Mouse (Mus musculus) left cerebral cortex, postnatal 14 days (tissue): ENCODE results near the gene Xpc. TPM values are rescaled to one million over a fixed set of nuclear protein-coding genes. Genes with fewer than 3 reads are reported as not detected.

Experiments
- DNase-seq, 2 experiments: peaks; one replicate each; pipeline ENCODE4 v3.0.0; 2021 to 2022; ENCODE audit warnings: low spot score in 2 of 2, mixed read lengths in 1 of 2
- intact Hi-C: fragments of 180-260 bp; cut with DNase I; formaldehyde crosslinking; loops from one replicate; pipeline ENCODE4 v1.15.1; 2025
- long read RNA-seq, 2 experiments: library from polyadenylated mRNA; stranded (forward); transcript quantifications; one replicate each; pipeline ENCODE4 v2.0.0; 2021
- total RNA-seq, 2 experiments: library from RNA; stranded (reverse); gene quantifications; 2 replicates each; pipeline ENCODE4 v1.2.3; 2021

The Xpc gene
- 10 to 100 TPM; 10.6 TPM for total RNA-seq
- long read RNA-seq, experiment 1, transcript Xpc-201 (16 exons, 3,634 nt), result major isoform, 17 of 24 reads
- long read RNA-seq, experiment 1, partial matches to known transcripts, result 5 of 24 reads
- long read RNA-seq, experiment 1, other reads (novel, unspliced or antisense), result 2 of 24 reads
- long read RNA-seq, experiment 2, transcript Xpc-201 (16 exons, 3,634 nt), result major isoform, 9 of 14 reads
- long read RNA-seq, experiment 2, partial matches to known transcripts, result 2 of 14 reads
- long read RNA-seq, experiment 2, other reads (novel, unspliced or antisense), result 3 of 14 reads

DNA sequence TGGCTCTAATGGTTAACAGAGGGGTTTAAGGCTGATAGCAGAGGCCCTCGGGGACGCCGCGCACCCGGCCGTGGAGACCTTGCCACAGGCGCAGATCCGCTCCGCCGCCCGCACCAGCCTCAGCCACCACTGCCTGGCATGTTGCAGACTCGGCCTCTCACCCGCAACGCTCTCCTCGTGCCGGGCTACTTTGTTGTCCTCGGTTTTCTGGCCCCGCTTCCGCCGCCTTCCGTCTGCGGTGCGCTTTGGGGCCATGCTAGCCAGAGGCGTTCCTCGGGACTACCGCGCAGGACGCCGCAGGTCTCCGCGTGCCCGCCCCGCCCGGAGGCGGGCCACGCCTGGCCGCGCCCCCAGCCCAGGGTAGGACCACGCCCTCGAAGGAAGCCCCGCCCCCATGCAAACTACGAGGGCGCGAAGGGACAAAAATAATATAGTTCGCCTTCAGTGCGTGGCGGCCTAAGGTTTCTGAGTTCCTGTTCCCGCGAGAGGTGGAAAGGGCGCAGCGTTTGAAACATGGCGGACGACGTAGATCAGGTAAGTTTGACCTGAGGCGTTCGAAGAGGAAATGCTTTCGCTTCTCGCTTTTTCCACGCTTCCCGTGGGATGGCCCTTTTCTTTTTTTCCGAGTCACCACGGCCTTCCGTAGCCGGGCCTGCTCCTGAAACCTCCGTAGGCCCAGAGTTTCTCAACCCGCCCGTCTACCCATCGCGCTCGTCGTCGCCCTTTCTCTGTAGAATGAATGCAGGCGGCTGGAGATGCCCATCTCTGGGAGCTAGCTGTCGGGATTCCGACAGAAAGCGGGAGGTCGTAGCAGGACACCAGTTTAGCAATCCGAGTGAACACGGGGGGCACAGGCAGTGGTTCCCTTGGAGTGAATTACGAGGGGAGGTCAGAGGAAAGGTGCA lies at the start of gene Xpc, which contains the start of gene Lsm3:
Gene Xpc, minus strand, starts transcription at position 344 of the 905 bp plus-strand sequence.
Gene Lsm3, plus strand, starts transcription at position 384 of the 905 bp plus-strand sequence.
- intact Hi-C loops, result no loop called here
- peak; percentile 98 for DNase-seq

DNA sequence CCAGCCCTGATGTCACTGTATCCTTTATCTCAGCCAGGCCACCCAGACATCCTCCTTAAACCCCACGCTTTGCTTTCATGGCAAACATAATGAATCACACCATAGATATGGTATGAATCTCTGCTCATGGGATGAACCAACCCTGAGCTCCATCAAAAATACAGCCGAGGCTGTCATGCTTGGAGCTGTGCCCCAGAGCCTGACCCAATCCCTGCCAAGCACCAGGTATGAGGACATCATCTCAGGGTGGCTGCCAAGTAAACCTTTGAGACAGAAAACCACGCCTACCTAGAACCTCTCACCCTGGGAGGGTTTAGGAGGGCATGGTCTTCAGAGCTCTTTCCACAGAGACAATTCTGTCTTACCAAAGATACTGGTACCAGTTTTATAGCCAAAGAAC lies 47.3 kb upstream of the Xpc start:
- DNase-seq, result no peak
- intact Hi-C loops, result no loop called here

DNA sequence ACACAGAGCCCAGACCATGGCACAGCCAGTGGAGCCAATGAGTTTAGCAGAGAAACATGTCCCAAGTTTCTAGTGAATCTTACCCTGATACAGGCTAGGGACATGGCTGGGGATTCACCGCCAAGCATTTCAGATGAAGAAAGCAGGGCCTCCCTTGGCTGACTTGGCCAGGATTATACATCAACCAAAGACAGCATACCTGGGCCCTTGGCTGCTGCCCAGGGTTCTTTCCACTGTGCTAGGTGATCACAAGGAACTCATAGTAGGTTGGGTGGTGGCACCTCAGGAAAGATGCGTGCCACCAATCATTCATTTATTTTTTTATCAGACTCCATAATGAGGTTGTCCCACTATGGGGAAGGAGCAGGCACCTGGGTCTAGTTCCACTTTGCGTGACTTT lies 44.5 kb upstream of the Xpc start:
- DNase-seq, result no peak
- intact Hi-C loops, result no loop called here

DNA sequence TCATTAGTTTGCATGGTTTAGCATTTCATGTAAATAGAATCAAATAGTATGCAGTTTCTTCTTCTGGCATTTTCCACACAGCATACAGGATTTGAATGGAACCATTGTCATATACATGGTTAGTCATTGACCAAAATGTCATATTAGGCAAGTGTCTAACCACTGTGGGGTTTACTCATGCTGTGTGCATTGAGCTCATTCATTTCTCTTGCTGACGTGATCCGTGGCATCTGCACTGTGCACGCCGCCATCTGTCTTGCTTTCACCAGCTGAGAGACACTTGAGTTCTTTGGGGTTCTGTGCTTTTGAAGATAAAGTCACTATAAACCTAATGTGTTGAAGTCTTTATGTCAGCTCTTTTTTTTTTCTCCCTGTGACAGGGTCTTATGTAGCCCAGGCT lies 43.7 kb upstream of the Xpc start:
- intact Hi-C loops, result no loop called here
- DNase-seq, result peak; percentile 62

DNA sequence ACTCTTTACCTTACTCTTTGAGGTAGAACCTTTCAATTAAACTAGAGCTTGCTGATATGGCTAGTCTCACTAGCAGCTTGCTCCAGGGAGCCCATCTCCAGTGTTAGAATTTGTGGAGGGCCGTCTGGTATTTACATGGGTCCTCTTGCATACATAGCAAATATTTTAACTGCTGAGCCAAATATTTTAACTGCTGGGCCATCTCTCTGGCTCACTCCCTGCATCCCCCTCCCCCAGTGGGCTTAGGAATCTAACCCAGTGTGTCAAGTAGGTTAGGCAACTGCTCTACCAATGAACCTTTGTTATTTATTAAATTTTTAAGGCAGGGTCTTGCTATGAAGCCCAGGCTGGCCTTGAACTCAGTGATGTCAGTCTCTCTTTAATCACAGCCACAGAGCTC lies 42.9 kb upstream of the Xpc start:
- intact Hi-C loops, result no loop called here
- DNase-seq, result no peak

DNA sequence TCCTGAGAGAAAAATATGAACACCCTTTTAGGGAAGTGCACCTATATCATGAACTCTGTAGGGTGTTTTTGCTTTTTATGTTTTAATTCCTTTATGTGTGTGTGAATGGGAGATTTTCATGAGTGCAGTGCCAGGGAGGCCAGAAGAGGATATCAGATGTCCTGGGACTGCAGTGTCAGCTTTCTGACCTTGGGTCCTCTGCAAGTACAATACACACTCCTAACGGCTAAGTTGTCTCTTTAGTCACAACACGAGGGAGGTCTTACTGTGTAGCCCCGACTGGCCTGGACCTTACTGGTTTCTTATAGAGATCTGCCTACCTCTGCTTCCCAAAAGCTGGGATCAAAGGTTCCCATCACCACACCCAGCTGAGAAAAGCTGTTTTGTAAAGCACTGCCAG lies 37.0 kb upstream of the Xpc start:
- no peak for DNase-seq
- intact Hi-C loops, result no loop called here

DNA sequence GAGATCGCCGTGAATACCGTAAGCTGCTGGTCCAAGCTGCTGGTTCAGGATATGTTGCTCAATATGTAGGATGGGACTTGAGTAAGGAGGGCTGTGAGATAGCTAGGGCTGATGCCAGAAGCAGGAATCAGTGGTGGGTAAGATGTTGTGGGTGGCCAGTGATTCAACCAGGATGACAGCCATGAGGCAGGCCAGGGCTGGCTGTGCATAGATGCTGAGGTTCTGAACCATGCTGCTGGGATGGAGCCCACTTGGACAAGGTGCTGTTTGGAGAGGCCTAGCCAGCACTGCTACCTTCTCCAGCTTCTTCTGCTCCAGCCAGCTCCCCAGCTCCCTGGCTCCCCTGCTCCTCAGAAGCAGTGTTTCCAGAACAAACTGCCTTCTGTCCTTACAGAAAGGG lies 36.0 kb upstream of the Xpc start:
- DNase-seq, result no peak
- intact Hi-C loops, result no loop called here

DNA sequence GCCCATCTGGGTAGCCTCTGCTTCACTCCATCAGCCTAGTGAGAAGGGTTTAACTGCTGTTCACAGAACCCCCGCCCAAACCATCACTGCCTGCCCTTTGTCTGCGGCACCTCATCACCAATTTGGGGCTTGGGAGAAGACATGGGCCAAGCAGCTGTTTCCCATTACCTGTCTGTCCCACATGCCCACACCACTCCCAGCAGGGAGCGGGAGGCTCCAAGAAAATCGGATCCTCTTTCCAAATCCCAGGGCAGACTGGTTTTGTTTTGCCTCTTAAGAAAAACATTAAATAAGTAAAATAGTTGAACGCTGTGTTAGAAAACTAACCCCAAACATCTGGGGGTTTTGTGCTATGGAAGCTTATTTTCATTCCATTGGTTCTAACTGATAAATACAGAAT lies 33.9 kb upstream of the Xpc start:
- intact Hi-C loops, result no loop called here

DNA sequence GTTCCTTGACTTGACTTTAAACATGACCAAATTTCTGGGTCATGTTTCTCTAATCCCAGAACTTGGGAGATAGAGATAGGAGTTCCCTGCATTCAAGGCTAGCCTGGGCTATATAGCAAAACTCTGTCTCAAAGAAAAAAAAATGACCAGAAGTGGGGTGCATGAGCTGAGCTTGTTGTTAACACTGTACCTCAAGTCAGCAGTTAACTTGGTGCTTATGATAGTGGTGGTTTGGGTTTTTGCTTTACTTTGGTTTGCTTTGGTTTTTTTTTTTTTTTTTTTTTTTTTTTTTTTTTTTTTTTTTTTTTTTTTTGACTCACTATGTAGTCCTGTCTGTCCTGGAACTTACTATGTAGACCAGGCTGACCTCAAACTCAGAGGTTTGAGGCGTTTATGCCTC lies 31.6 kb upstream of the Xpc start:
- DNase-seq, result no peak
- intact Hi-C loops, result no loop called here

More for the DNA sequence above, 33.9 kb upstream of the Xpc start:
- no peak for DNase-seq

DNA sequence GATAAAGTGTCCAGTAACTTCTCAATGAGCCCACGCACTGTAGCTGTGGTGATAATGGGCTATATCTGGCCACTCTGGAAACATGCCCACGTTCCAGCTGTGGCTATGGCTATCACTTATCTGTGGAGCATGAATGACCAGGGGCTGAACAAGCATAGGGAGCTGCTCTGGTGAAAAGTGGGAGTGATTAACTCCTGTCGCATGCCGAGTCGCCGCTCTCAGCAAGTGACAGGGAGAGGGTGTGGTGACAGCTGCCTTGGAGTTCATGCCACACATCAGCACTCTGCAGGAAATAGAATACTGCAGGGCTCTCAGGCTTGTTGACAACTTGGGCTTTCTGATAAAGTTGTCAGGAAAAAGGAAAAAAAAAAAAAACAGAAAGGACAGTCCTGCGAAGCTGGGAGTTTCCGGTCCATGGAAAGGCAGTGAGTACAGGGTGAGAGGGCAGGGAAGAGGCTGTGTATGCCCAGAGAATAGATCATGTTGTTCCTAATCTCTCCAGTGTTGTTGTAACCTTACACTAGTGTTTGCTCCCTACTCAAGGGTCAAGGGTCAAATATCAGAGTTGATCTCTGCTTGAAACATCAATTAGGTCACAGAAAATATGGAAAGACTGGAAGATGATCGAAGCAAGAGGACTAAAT lies 30.7 kb upstream of the Xpc start:
- intact Hi-C loops, result no loop called here
- DNase-seq, result no peak

DNA sequence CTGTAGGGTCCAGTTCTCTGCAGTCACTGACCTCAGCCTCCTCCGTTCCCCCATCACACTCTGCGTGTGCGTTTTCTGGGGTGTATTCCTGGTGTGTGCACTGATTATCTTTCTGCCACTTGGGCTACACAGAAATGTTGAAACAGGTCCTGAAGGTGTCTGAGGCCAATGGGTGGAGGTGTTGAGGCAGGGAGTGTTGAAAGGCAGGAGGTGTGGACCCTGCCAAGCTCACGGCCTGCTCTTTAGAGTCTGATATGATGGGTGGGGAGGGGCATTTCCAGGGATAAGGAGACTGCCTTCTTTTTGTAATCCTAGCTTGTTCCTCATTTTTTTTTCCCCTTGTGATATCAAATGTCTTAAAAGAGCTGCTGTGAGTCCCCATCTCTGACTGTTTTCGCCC lies 27.4 kb upstream of the Xpc start:
- intact Hi-C loops, result no loop called here
- no peak for DNase-seq

DNA sequence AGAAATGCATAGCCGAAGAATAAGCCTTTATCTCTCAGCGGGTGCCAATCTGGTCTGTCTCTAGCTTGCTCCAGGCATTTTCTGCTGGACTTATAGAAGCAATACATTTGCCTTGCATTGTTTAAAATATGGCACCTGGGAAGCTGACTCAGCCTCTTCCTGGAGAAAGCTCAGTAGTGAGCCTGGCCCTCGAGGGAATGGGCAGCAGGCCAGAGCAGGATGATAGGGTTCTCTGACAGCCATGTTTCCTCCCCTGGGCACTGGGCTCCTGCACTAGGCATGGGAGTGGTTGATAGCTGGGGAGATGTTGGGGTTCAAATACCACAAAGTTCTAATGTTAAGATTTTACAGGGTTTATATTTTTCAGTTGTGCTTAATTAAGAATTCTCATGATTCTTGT lies 25.6 kb upstream of the Xpc start:
- intact Hi-C loops, result no loop called here
- DNase-seq, result no peak

DNA sequence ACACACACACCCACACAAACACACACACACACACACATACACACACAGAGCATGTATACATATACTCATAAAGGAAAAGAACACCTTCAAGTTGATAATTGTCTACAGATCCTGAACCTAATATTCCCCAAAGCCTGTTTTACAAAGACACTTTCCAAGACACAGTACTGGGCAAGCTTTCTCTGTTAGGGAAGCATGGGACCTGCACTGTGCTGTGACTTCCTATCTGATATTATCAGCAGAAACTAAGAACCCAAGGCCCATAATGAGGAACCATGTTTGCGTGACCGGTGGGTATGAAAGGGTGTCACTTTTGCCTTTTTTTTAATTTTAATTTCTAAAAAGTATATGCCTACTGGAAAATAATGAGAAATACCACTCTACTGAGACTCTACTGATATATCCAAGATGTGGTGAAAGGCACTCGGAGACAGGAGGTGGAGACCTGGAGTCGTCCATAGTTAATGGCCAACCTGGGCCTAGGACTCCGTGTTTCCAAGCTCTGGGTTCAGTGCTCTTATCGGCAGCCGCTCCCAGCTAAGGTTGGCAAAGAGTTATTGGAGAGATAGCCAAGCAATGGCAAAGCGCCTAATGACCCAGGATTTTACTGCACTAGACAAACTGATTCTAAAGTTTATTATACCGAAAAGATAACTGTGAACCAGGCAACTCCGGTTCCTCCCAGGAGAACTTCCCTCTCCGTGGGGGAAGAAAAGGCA lies 20.5 kb upstream of the Xpc start:
- no peak for DNase-seq
- intact Hi-C loops, result no loop called here

DNA sequence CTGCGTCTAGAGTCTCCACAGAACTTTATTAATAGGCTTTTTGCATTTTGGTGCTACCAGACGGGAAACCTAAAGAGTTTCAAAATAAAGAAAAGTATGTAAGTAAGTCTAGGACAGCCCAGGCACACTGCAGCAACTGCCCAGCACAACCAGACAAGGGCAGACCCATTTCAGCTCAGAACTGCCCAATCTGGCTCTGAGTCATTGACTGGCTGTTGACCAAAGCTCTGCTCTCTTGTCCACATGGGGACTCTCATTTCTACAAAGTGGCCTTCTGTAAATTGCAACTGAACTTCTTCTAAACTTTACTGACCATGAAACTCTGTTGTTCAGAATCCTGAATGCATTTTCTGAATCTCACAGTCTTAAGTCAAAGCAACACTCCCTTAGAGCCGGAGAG lies 19.5 kb upstream of the Xpc start:
- intact Hi-C loops, result no loop called here
- no peak for DNase-seq

DNA sequence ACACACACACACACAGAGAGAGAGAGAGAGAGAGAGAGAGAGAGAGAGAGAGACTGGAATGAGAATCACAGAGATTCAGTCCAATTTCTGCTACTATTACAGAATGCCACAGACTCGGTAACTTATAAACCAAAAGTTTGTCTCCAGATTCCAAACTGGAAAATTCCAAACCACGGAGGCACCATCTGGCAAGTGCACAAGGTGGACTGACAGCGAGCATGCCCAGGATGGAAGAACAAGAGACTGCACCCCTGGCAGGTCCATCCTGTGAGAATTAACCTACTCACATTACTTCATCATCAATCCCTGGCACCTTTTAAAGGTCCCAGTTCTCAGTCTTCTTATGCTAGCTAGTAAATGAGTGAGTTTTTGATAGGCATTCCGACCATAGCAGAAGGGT lies 18.6 kb upstream of the Xpc start:
- no peak for DNase-seq
- intact Hi-C loops, result no loop called here

DNA sequence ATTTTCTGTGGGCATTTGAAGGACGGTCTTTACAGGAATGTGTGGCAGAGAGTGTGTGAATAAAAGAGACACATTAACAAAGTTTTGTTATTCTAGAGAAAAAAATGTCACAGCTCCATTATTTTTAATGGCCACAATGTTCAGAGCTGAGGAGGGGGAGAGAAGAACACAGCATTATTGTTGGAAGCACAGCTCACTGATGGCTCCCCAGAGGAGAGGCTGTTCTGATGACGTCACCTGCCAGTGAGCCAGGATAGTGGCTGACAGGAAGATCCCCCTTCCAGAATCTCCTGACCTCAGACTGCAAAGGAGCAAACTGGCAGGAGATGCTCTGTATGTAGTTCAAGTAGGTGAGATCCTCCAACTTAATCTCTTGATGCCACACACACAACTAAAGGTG lies 18.1 kb upstream of the Xpc start:
- no peak for DNase-seq
- intact Hi-C loops, result no loop called here

DNA sequence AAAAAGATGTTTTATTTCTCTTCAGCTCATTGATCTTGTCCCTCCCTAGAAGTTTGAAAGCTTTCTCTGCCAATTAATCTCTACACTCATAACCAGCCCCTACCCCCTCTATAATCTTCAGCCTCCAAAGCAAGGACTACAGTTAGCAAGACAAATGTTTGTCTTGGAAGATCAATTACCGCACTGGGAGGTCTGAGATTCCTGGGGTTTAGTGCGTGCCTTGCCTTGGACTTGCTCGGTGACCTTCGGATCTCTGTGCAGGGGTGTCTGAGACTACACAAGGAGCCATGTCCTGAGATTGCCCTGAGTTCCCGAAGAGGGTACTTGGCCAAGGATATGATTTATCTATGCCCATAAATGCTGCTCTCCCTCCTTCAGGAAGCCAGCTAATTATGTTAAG lies 17.7 kb upstream of the Xpc start:
- no peak for DNase-seq
- intact Hi-C loops, result no loop called here

DNA sequence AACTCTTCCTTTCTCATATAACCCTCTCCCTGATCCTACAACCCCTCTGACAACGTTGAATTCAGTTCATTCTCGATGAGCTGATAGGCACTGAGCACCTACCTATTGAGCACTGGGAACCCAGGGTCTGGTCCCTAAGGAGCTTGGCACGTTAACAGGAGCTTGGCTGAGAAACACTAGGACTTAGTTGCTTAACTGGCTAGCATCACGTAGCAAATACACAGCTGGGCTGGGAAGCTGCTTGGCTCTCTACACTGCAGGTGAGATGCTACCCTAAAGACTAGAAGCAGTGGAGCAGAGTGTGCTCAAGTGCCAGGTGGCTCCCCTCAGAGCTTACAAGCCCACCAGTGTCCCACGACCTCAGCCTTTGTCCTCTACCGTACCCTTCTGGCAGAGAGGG lies 17.0 kb upstream of the Xpc start:
- intact Hi-C loops, result no loop called here
- DNase-seq, result no peak

DNA sequence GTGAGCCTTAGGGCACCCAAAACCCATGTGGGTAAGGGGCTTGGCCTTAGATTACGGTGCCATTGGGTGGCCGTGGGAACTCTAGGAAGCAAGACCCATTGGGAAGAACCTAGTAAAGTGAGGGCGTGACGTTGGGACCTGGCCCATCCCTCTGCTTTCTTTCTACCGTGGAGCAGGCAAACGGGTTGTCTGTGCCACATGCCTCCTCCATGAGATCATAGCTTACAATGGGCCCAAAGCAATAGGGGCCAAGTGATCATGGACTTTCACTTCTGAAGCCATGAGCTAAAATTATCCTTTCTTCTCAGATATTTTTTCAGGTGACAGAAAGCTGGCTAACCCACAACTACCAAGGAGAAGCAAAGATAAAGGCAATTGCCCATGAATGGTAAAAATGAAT lies 15.6 kb upstream of the Xpc start:
- intact Hi-C loops, result no loop called here

DNA sequence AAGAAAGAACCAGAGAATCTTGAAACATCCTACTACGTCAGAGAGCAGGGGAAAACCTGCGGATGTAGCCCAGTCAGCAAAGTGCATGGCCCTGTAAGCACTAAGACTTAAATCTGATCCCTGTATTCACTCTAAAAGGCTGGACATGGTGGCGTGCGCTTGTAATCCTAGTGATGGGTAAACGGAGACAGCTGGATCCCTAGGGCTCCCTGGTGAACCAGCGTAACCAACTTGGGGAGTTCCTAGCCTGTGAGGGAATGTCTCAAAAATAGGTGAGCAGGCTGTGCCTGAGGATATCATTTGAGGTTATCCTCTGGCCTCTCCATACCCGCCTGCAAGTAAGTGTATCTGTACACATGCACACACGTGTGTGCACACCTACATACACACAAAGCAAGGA lies 15.0 kb upstream of the Xpc start:
- intact Hi-C loops, result no loop called here
- DNase-seq, result no peak

More for the DNA sequence above, 15.6 kb upstream of the Xpc start:
- no peak for DNase-seq
